Mouse (Mus musculus) intestine, embryonic 14.5 days (tissue): ENCODE measurements around the gene Nhp2. TPM values are rescaled to one million over a fixed set of nuclear protein-coding genes. Genes with fewer than 3 reads are reported as not detected.
"Not testable (repeated sequence)": the region's sequence is repeated elsewhere in the genome, so short reads cannot be mapped to it uniquely, and the experiment has no call there.

ENCODE experiments used
- ATAC-seq: fragments of 200-750 bp; cut with Nextera tagmentation; replicated peaks from 2 replicates; pipeline ENCODE4 v1.8.0; 2017; ENCODE audit warnings: low read depth, moderate number of reproducible peaks, moderate TSS enrichment, moderate library complexity; ENCODE audit not compliant: low FRiP score, low TSS enrichment
- DNase-seq: peaks from one replicate; pipeline ENCODE4 v3.0.0-alpha.2; 2018; ENCODE audit warnings: low spot score
- H3K27ac ChIP-seq: fragments of 300-500 bp; sonication (generic); 2 replicates; pipeline ENCODE4 v1.5.1; 2014; ENCODE audit warnings: low read depth, mild to moderate bottlenecking, control low read depth
- H3K27me3 ChIP-seq: fragments of 300-500 bp; sonication (generic); replicated peaks from 2 replicates; pipeline ENCODE4 v1.6.1; 2014; ENCODE audit warnings: low read length, control low read depth; ENCODE audit not compliant: control insufficient read depth, insufficient read depth
- H3K36me3 ChIP-seq: fragments of 300-500 bp; sonication (generic); 2 replicates; pipeline ENCODE4 v1.6.1; 2014; ENCODE audit warnings: low read length, control low read depth; ENCODE audit not compliant: control insufficient read depth, insufficient read depth
- H3K4me1 ChIP-seq: fragments of 300-500 bp; sonication (generic); replicated peaks from 2 replicates; pipeline ENCODE4 v1.6.1; 2014; ENCODE audit warnings: low read length, control low read depth, mixed read lengths; ENCODE audit not compliant: control insufficient read depth, insufficient read depth
- H3K4me2 ChIP-seq: fragments of 300-500 bp; sonication (generic); 2 replicates; pipeline ENCODE4 v1.6.1; 2014; ENCODE audit warnings: low read length
- H3K4me3 ChIP-seq: fragments of 300-500 bp; sonication (generic); 2 replicates; pipeline ENCODE4 v1.5.1; 2014; ENCODE audit warnings: low read depth, low read length, control low read depth, mixed read lengths
- H3K9ac ChIP-seq: fragments of 300-500 bp; sonication (generic); 2 replicates; pipeline ENCODE4 v1.6.1; 2014; ENCODE audit warnings: mild to moderate bottlenecking, low read length
- H3K9me3 ChIP-seq: fragments of 300-500 bp; sonication (generic); 2 replicates; pipeline ENCODE4 v1.6.1; 2016; ENCODE audit warnings: low read length, control low read depth; ENCODE audit not compliant: control insufficient read depth
- WGBS: fragments of 180-500 bp; shearing (Covaris S2); extraction: QIAGEN DNeasy Blood & Tissue Kit; methylation state at CpG from one replicate; pipeline ENCODE4 v1.1.7; 2014; 5-methylcytosine and 5-hydroxymethylcytosine counted together
- polyA plus RNA-seq: library from polyadenylated mRNA; unstranded; fragments of >200 nt; fragmentation: Nextera tagmentation; extraction: Ambion mirVana; gene quantifications from 2 replicates; pipeline ENCODE4 v1.2.1, GENCODE M21; 2014

The Nhp2 gene
- polyA plus RNA-seq, 1 experiment from 2014 or later: 226 TPM

DNA sequence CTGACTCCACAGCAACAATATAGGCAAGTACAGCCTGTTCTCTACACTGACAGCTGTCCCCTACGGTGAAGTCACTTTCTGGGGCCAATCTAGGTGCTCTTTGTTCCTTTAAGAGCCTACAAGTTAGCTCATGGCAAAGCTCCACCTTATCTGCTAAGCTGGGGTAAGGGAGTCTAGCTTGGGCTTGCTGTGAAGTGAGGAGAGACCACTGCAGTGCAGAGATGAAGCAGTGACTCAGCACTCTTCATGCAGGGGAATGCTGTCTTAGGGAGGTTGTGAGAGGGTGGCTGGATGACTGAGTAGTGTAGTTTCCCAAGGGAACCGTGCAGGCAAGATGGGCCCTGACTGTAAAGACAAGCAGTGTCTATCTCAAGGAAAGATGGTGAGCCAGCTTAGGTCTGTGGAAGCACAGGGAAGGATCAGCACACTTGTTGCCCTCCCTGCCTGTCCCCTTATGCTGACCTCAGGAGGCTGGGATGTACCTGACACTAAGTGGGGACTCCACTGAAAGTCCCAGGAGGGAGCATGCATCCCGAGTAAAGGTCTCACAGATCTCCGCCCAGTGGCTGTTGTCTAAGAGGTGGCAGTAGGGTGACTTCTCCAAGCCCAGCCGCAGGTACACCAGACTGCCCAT lies 5.8 kb downstream of the Nhp2 start:
- DNase-seq (no peak), ATAC-seq (no peak)
- Histone ChIP-seq H3K27ac (no peak overlapping the region), H3K36me3 (peaks cover 73% of the 10 kb centered on the region), H3K27me3 (no peaks in the 10 kb centered on the region), H3K9me3 (no peaks in the 10 kb centered on the region), H3K4me1 (0 out of 2 replicates have a peak, but pooled peaks cover 6% of the 10 kb centered on the region), H3K4me2 (no peak overlapping the region), H3K4me3 (no peak overlapping the region), H3K9ac (no peak overlapping the region)
- WGBS: 80% methylated on average over 5 of the region's 5 CpGs

DNA sequence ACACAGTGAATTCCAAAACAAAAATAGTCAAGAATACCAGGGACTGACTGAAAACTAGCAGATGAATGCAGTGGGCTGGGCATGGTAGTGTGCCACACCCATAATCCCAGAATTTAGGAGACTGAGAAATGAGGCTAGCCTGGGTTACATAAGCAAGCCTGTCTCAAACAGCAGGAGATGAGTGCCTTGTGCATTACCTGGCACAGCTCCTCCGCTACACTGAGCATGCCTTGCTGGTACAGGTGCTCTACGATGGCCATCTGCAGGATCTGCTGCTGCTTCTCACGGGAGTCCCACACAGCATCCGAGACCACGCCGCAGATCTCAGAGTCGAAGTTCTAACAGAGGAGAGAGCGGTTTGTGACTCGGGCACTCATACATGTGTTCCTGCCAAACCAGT lies 7.9 kb downstream of the Nhp2 start:
- ATAC-seq (no peak), DNase-seq (no peak)
- no peaks in the 10 kb centered on the region for H3K27me3 ChIP-seq
- no peaks in the 10 kb centered on the region for H3K9me3 ChIP-seq
- 94% methylated on average over 9 of the region's 9 CpGs for WGBS
- H3K27ac ChIP-seq: no peak overlapping the region
- H3K9ac ChIP-seq: no peak overlapping the region
- H3K4me3 ChIP-seq: no peak overlapping the region
- no peaks in the 10 kb centered on the region for H3K4me1 ChIP-seq
- H3K4me2 ChIP-seq: no peak overlapping the region
- H3K36me3 ChIP-seq: peaks cover 64% of the 10 kb centered on the region

DNA sequence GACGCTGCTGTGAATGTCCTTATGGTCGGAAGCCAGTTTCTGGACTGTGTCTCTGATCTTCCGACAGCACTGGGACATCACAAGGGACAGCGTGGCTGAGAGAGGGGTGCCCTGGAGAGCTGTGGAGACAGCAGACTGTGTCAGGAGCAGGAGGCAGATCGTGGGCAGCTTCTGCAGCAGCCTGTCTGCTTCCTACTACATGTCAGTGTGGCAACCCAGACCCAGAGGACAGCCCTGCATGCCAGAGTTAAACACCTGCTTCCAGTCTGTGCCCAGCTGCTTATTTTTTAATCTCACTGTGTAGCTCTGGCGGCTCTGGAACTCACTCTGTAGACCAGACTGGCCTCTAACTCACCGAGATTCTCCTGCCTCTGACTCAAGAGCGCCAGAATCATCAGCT lies 8.4 kb downstream of the Nhp2 start:
- H3K36me3 ChIP-seq: peaks cover 59% of the 10 kb centered on the region

DNA sequence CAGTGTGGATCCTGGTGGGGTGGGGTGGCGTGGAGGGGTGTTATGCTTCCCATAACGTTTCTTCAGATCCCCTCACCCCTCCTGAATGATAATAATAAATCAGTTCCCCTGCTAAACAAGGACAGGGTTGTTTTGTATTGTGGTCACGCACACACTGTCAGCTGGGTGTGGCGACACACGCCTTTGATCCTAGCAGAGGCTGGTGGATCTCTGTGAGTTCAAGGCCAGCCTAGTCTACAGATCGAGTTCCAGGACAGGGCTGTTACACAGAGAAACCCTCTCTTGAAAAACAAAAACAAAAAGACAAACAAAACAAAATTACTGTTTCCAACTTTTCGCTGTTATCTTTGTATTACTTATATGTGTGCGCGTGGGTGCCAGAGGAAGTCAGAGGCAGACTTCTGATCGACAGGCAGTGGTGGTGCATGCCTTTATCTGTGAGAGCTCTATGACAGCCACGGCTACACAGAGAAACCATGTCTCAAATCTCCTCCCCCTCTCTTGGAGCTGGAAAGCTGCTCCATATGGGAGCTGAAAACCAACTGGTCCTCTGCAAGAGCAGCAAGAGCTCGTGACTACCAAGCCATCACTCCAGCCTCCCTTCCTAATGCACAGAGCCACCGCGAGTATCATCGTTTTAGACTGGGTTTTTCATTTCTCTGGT lies 10.2 kb downstream of the Nhp2 start:
- Histone ChIP-seq H3K4me1 (no peaks in the 10 kb centered on the region), H3K36me3 (peaks cover 40% of the 10 kb centered on the region), H3K4me2 (no peak overlapping the region), H3K27me3 (no peaks in the 10 kb centered on the region), H3K9ac (no peak overlapping the region), H3K27ac (no peak overlapping the region), H3K4me3 (no peak overlapping the region), H3K9me3 (no peaks in the 10 kb centered on the region)
- ATAC-seq (no peak), DNase-seq (no peak)
- 79% methylated on average over 15 of the region's 15 CpGs for WGBS

More for the DNA sequence above, 8.4 kb downstream of the Nhp2 start:
- ATAC-seq: no peak
- Histone ChIP-seq H3K4me3 (no peak overlapping the region), H3K9ac (no peak overlapping the region), H3K27me3 (no peaks in the 10 kb centered on the region), H3K4me1 (no peaks in the 10 kb centered on the region), H3K4me2 (no peak overlapping the region), H3K9me3 (no peaks in the 10 kb centered on the region), H3K27ac (no peak overlapping the region)
- 83% methylated on average over 8 of the region's 8 CpGs for WGBS
- no peak for DNase-seq

DNA sequence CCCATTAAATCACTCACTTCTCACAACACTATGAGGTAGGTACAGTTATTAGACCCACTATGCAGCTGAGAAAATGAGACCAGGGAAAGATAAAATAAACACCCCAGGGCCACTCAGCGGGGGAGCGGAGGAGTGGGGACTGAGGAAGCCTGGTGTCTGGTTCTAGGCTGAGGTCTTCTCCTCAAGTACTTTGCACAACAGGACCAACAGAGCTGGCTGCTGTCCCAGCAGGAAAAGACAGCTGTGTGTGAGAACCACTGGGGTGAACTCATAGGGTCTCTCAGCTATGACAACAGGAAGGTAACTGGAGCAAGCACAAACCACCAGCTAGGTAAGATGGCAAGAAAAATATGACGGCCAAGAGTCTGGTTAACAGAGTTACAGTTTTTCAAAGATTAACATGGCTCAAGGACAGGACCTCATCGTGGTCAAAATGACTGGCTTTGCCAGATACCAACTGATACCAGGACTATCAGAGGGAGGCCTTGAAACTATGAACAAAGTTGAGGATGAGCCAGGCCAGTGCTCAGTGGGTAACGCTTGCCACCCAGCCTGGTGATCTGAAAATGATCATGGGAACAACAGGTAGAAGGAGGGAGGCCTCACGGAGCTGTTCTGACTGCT lies 12.7 kb downstream of the Nhp2 start:
- no peak for ATAC-seq
- H3K27ac ChIP-seq: no peak overlapping the region
- no peak overlapping the region for H3K4me3 ChIP-seq
- peaks cover 18% of the 10 kb centered on the region for H3K36me3 ChIP-seq
- H3K27me3 ChIP-seq: no peaks in the 10 kb centered on the region
- H3K9ac ChIP-seq: no peak overlapping the region
- WGBS: 83% methylated on average over 6 of the region's 6 CpGs
- H3K9me3 ChIP-seq: no peaks in the 10 kb centered on the region
- no peak overlapping the region for H3K4me2 ChIP-seq
- DNase-seq: no peak
- peaks cover 6% of the 10 kb centered on the region for H3K4me1 ChIP-seq

DNA sequence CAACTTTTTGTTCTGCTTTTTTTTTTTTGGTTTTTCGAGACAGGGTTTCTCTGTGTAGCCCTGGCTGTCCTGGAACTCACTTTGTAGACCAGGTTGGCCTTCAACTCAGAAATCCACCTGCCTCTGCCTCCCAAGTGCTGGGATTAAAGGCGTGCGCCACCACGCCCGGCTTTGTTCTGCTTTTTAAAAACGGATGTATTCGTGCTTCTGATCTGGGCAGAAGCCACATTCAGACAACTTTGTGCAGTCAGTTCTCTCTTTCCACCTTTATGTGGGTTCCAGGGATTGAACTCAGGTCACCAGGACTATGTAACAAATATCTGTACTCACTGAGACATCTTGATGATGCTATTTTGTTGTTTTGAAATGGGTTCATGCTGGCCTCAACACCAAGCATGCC lies 13.7 kb downstream of the Nhp2 start:
- H3K27me3 ChIP-seq, H3K9ac ChIP-seq, H3K27ac ChIP-seq, H3K4me3 ChIP-seq, H3K9me3 ChIP-seq, H3K4me2 ChIP-seq, ATAC-seq, DNase-seq, H3K36me3 ChIP-seq: not testable (repeated sequence)
- peaks cover 12% of the 10 kb centered on the region for H3K4me1 ChIP-seq
- WGBS: 93% methylated on average over 7 of the region's 7 CpGs

DNA sequence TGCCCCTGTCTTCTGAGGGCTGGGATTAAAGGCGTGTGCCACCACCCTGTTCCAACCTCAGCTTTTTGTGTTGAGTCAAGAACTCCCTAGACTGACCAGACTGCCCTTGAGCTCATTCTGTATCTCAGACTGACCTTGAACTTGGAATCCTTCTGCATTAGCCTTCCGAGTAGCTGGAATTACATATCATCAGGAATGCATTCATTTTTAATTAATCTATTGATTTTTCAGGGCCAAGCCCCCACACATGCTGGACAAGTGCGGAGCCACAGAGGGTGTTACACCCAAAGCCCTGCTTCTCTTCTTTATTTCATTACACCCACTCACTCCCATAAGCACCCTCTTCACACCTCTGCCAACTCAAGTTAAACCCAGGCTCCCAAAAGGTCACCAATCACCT lies 14.2 kb downstream of the Nhp2 start:
- no peaks in the 10 kb centered on the region for H3K9me3 ChIP-seq
- H3K4me1 ChIP-seq: peaks cover 13% of the 10 kb centered on the region
- no peaks in the 10 kb centered on the region for H3K27me3 ChIP-seq
- no peak for ATAC-seq
- peaks cover 7% of the 10 kb centered on the region; the same call in 1 of the 2 replicates for H3K36me3 ChIP-seq
- H3K27ac ChIP-seq: no peak overlapping the region
- H3K4me2 ChIP-seq: no peak overlapping the region
- no peak overlapping the region for H3K9ac ChIP-seq
- no peak overlapping the region for H3K4me3 ChIP-seq
- 89% methylated on average over 3 of the region's 3 CpGs for WGBS
- no peak for DNase-seq

DNA sequence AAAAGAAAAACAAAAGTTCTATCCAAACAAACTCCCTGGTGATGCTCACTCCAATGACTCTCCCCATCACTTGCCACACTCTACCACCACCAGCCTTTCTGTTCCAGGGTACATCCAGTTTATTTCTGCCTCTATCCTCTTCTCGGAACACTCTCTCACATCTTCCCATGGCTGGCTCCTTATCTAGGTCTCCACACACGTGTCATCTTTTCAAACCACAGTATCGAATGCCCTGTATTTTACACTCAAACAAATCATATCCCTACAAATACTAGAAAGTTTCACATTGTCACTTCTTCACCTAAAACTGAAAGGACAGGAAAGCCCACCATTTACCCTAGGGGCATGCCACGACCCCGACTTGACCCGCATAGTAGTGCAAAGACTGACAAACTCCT lies 15.6 kb downstream of the Nhp2 start:
- Histone ChIP-seq H3K9me3 (no peaks in the 10 kb centered on the region), H3K4me1 (peaks cover 13% of the 10 kb centered on the region), H3K9ac (peak overlapping the region; percentile 56), H3K4me2 (peak overlapping the region; percentile 71), H3K4me3 (peak overlapping the region; percentile 79), H3K36me3 (no peaks in the 10 kb centered on the region), H3K27ac (peak overlapping the region; percentile 62; the same call in 1 of the 2 replicates), H3K27me3 (no peaks in the 10 kb centered on the region)
- ATAC-seq: no peak
- no peak for DNase-seq
- 17% methylated on average over 6 of the region's 6 CpGs for WGBS
